Mouse (Mus musculus) G1E (cell line): Measurements from ENCODE around the gene Abr.
A peak's percentile ranks its signal among the peaks of the same experiment; 100 is the strongest.

Experiments used
- CTCF ChIP-seq: IDR thresholded peaks from 2 replicates; pipeline ENCODE4 v1.5.1; 2012; ENCODE audit warnings: low read depth, low read length, inconsistent platforms, mixed read lengths
- POLR2AphosphoS5 ChIP-seq: IDR thresholded peaks from 2 replicates; pipeline ENCODE4 v1.6.1; 2012; ENCODE audit warnings: low read depth, low read length, inconsistent platforms; ENCODE audit not compliant: insufficient replicate concordance
- TAL1 ChIP-seq: conservative IDR thresholded peaks from 2 replicates; pipeline ENCODE4 v1.6.1; 2012; ENCODE audit warnings: low read depth, low read length, inconsistent platforms, mixed read lengths

DNA sequence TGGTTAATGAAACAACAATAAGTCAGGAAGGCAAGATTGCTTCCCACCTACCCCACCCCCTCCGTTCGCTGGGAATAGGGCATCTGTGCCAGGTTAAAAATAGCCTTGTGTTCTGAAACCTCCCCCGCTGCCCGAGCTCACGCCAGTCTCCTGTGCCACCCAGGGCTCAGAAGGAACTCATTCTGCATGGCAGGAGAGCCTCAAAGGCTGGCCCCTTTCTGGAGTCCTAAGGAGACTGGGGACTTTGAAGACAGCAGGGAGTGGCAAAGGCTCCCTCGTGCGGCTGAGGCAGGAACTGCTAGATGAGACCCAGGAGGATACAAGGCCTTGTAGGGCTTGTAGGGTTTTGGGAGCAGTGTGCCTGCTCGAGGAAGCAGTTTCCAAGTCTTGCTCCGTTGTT lies 25.4 kb upstream of the Abr start:
- TF ChIP-seq CTCF (peak; percentile 71), TAL1 (no peak), POLR2AphosphoS5 (no peak)
